Mouse (Mus musculus) central nervous system, embryonic 18 days (tissue): ENCODE measurements around the gene Slc7a15. TPM values are rescaled to one million over a fixed set of nuclear protein-coding genes. Genes with fewer than 3 reads are reported as not detected.

Experiments used
- polyA plus RNA-seq: library from polyadenylated mRNA; depleted of rRNA; stranded (reverse); fragments of >200 nt; gene quantifications from 2 replicates; pipeline ENCODE4 v1.2.3, GENCODE M21; 2012; rRNA removed

Slc7a15 gene
- not detected in 2 replicates for polyA plus RNA-seq

GRCm38 (mm10) chr12:8598966-8599365 is at the start of gene Slc7a15:
Gene Slc7a15, minus strand, starts transcription at chr12:8599066.

GRCm38 (mm10) chr12:8499871-8500596 is 98.8 kb downstream of the Slc7a15 start, which contains the start of gene Rhob:
Gene Rhob, minus strand, starts transcription at chr12:8500009.

Other genes starting within 250 kb of the Slc7a15 start
- gene Rhob, start 99.1 kb downstream of the Slc7a15 start, polyA plus RNA-seq = 261 and 290 TPM in 2 replicates
- 79.5 and 83.4 TPM in 2 replicates for gene Pum2, start 75.1 kb upstream of the Slc7a15 start, polyA plus RNA-seq
- gene Sdc1, start 172.3 kb upstream of the Slc7a15 start, polyA plus RNA-seq = 20.0 and 22.9 TPM in 2 replicates